Mouse (Mus musculus): ENCODE measurements at regions not wholly inside any gene's neighbourhood (a gene's known extent, or its start where the extent isn't known, plus 50 kb on each side); places are given as distances from the start of the nearest gene placed in this dataset.

DNA sequence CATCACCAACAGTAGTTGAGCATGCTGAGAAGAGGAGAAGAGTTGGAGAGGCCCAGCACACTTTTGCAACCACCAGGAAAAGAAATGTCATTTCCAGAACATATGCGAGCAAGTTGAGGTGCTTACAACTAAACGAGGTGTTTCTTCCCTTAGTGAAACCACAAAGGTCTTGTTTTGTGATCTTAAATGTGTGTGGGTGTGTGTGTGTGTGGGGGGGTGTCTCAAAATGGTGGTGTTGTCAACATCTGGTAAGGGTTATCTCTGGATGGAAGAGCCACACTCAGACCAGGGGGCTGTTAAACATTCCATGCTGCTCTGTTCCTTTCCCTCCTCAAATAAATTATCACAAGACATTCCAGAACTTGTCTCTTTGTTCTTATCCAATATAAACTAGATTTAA, 656.0 kb upstream of the Cdh5 start:
- H3K4me1 ChIP-seq (ENCODE audit: control insufficient read depth, insufficient read depth, low read length), result no peaks in the 10 kb centered on the region
- no peaks in the 10 kb centered on the region for H3K27me3 ChIP-seq (ENCODE audit: control insufficient read depth, insufficient read depth, low read length)
- H3K4me2 ChIP-seq (replicated peaks; ENCODE audit: low read depth, low read length), result no peak overlapping the region
- no peak overlapping the region for H3K27ac ChIP-seq (ENCODE audit: low read length)
- no peak overlapping the region for H3K9ac ChIP-seq (replicated peaks; ENCODE audit: low read depth, low read length)
- H3K36me3 ChIP-seq (ENCODE audit: control insufficient read depth, insufficient read depth, low read length), result no peaks in the 10 kb centered on the region
- no peak overlapping the region for H3K4me3 ChIP-seq (ENCODE audit: low read depth, low read length)
- no peaks in the 10 kb centered on the region for H3K9me3 ChIP-seq (ENCODE audit: control insufficient read depth, low read depth, low read length)
- WGBS, result 75% methylated on average over 2 of the region's 2 CpGs
- ATAC-seq (ENCODE audit: insufficient number of reproducible peaks, insufficient read depth, low FRiP score, low read depth), result no peak

DNA sequence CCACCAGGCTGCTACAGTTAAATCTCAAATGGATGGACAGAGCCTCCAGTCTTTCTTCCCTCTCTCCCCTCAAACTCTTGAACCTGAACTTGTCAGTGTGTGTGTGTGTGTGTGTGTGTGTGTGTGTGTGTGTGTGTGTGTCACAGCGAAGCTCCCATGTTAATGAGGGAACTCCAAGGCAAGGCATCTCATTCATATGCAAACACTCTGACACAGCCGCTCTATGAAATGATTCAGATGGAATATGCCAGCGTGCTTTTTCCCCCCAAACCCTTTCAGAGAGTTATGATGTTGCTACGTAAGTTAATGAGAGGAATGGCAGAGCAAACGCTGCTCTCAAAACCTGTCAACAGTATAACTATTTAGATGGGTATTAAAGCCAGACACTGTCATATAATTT, 653.5 kb upstream of the Cdh5 start:
- 0 out of 2 replicates have a peak, but pooled peaks cover 2% of the 10 kb centered on the region for H3K4me1 ChIP-seq (ENCODE audit: control insufficient read depth, insufficient read depth, low read length)
- WGBS, result 79% methylated on average over 5 of the region's 5 CpGs
- ATAC-seq (ENCODE audit: insufficient number of reproducible peaks, insufficient read depth, low FRiP score, low read depth), result no peak

DNA sequence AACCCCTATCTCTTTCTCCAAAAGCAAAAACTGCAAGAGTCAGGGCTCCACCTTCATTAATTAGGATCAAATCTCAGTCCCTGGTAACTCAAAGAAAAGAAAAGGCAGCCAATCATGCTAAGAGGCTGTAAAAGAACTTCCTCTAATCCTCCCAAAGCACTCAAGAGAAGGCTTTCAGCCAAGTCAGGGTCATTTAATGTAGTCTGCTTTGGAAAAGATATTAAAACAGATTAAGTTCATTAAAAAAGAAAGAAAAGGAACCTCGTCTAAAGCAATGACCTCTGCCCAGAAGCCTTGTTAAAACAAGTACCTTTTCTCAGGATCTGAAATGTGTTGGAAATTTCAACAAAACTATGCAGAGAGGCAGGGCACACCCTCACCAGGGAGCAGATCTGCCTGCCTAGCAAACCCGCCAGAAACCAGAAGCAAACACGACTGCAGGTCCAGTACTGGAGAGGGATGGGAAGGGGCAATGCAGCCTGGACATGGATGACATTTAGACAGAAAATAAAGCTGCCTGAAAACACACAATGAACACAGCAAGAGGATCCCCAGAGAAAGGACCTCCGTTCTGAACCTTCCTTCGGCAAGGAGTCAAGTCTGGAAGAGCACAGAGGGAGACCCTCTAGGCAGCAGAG, 649.9 kb upstream of the Cdh5 start:
- H3K27ac ChIP-seq (ENCODE audit: low read length), result no peak overlapping the region; the same call in 1 of the 2 replicates
- H3K9ac ChIP-seq (replicated peaks; ENCODE audit: low read depth, low read length), result no peak overlapping the region
- no peak overlapping the region for H3K4me3 ChIP-seq (ENCODE audit: low read depth, low read length)
- no peak for ATAC-seq (ENCODE audit: insufficient number of reproducible peaks, insufficient read depth, low FRiP score, low read depth)
- no peak overlapping the region for H3K4me2 ChIP-seq (replicated peaks; ENCODE audit: low read depth, low read length)
- no peaks in the 10 kb centered on the region for H3K36me3 ChIP-seq (ENCODE audit: control insufficient read depth, insufficient read depth, low read length)
- 0 out of 2 replicates have a peak, but pooled peaks cover 2% of the 10 kb centered on the region for H3K4me1 ChIP-seq (ENCODE audit: control insufficient read depth, insufficient read depth, low read length)
- WGBS, result 54% methylated on average over 5 of the region's 5 CpGs
- H3K27me3 ChIP-seq (ENCODE audit: control insufficient read depth, insufficient read depth, low read length), result no peaks in the 10 kb centered on the region
- no peaks in the 10 kb centered on the region for H3K9me3 ChIP-seq (ENCODE audit: control insufficient read depth, low read depth, low read length)

More for the DNA sequence above, 653.5 kb upstream of the Cdh5 start:
- Histone ChIP-seq H3K9ac (replicated peaks; ENCODE audit: low read depth, low read length) (no peak overlapping the region), H3K4me3 (ENCODE audit: low read depth, low read length) (no peak overlapping the region), H3K27ac (ENCODE audit: low read length) (no peak overlapping the region), H3K9me3 (ENCODE audit: control insufficient read depth, low read depth, low read length) (no peaks in the 10 kb centered on the region), H3K27me3 (ENCODE audit: control insufficient read depth, insufficient read depth, low read length) (no peaks in the 10 kb centered on the region), H3K4me2 (replicated peaks; ENCODE audit: low read depth, low read length) (no peak overlapping the region), H3K36me3 (ENCODE audit: control insufficient read depth, insufficient read depth, low read length) (no peaks in the 10 kb centered on the region)

DNA sequence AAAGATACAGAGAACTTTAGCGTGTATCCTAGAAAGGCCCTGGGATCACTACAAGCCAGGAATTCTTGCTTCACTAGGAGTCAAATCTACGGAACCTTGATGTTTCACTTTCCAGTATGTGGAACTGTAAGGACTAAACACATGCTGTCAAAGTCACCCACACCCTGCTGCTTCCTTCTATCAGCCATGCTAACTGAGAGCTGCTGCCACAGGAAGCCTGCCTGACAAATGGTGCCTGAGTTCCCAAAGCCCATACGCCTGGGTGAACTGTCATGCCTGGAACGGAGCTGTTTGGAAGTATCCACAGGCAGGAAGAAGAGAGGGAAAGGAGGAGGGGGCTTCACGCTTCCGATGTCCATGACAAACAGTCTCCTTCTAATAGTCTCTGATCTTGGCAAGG, 644.2 kb upstream of the Cdh5 start:
- WGBS, result 77% methylated on average over 6 of the region's 6 CpGs
- 0 out of 2 replicates have a peak, but pooled peaks cover 5% of the 10 kb centered on the region for H3K9me3 ChIP-seq (ENCODE audit: control insufficient read depth, low read depth, low read length)
- H3K9ac ChIP-seq (replicated peaks; ENCODE audit: low read depth, low read length), result no peak overlapping the region
- no peaks in the 10 kb centered on the region for H3K4me1 ChIP-seq (ENCODE audit: control insufficient read depth, insufficient read depth, low read length)
- H3K4me2 ChIP-seq (replicated peaks; ENCODE audit: low read depth, low read length), result no peak overlapping the region
- H3K27me3 ChIP-seq (ENCODE audit: control insufficient read depth, insufficient read depth, low read length), result no peaks in the 10 kb centered on the region
- ATAC-seq (ENCODE audit: insufficient number of reproducible peaks, insufficient read depth, low FRiP score, low read depth), result no peak
- H3K27ac ChIP-seq (ENCODE audit: low read length), result no peak overlapping the region
- no peak overlapping the region for H3K4me3 ChIP-seq (ENCODE audit: low read depth, low read length)
- H3K36me3 ChIP-seq (ENCODE audit: control insufficient read depth, insufficient read depth, low read length), result no peaks in the 10 kb centered on the region

DNA sequence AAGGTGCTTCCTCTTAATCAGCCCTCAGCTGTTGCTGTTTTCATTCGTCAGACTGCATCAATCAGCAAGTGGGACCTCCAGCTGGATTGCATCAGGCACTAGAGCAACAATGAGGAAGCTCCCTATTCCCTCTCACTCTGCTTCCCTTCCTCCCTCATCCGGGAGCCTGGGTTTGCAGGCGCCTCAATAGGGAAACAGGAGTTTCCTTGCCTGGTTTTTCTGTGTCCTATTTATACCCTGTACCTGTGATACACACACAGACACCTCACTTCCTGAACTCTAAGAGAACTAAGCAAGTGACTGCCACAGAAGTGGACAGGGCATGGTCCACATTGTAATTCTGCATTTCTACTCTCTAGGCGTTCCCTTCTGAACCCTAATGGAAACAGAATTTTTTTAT, 637.9 kb upstream of the Cdh5 start:
- no peak for ATAC-seq (ENCODE audit: insufficient number of reproducible peaks, insufficient read depth, low FRiP score, low read depth)
- 33% methylated on average over 4 of the region's 4 CpGs for WGBS
- H3K27me3 ChIP-seq (ENCODE audit: control insufficient read depth, insufficient read depth, low read length), result no peaks in the 10 kb centered on the region
- no peak overlapping the region for H3K27ac ChIP-seq (ENCODE audit: low read length)
- 0 out of 2 replicates have a peak, but pooled peaks cover 5% of the 10 kb centered on the region for H3K9me3 ChIP-seq (ENCODE audit: control insufficient read depth, low read depth, low read length)
- no peaks in the 10 kb centered on the region for H3K36me3 ChIP-seq (ENCODE audit: control insufficient read depth, insufficient read depth, low read length)
- no peak overlapping the region for H3K9ac ChIP-seq (replicated peaks; ENCODE audit: low read depth, low read length)
- H3K4me1 ChIP-seq (ENCODE audit: control insufficient read depth, insufficient read depth, low read length), result no peaks in the 10 kb centered on the region
- H3K4me3 ChIP-seq (ENCODE audit: low read depth, low read length), result no peak overlapping the region
- H3K4me2 ChIP-seq (replicated peaks; ENCODE audit: low read depth, low read length), result no peak overlapping the region

DNA sequence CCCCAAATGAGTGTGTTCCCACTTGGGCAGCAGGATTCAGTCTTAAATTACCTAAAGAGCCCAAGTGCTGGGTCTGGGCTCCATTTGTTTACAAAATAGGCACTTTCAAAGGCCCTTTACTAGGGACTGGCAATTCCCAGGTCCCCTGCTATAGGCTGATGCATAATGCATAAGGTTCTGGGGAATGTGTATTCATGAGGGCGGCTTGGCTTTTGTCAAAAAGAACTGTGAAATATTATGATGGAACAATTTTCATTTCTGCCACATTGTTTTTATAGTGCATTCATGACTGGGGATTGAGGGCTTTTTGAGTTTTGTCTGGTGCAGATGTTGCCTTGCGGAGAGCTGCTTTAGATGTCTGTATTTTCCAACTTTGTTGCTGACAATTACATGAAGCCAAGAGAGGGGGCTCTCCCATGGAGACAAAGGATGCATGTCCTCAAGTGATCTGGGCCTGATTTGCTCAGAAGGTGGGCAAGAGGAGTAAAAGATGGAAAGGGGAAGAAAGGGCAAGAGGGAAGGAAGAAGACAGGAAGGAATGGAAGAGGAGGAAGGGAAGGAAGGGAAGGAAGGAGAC, 636.6 kb upstream of the Cdh5 start:
- WGBS, result 78% methylated on average over 2 of the region's 2 CpGs

DNA sequence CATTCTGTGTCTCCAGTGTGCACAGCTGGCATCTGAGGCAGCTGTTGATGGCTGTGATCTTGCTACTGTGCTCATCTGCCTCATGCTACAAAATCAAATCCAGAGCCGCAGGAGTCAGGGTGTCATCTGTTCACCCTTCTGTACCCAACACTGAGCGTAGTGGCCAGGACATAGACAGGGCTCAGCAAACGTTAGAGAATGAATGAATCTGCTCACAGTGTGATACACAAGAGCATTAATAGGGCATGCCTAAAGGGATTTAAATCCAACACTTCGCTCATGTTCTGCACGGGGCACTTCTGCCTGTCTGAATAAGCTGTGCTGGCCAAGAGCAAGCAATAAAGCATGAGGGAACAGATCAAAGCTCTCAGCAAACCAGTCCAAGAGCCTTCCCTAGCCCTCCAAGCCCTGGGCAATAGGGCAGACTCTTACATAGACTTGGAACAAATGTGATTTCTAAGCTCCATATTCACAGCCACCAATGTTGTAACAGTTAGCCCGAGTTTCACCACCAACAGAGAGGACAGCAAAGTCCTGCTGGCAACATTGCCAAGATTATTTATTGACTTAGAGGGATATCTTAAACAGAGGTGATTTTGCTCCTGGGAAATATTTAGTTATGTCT, 633.8 kb upstream of the Cdh5 start:
- Histone ChIP-seq H3K4me1 (ENCODE audit: control insufficient read depth, insufficient read depth, low read length) (no peaks in the 10 kb centered on the region), H3K4me3 (ENCODE audit: low read depth, low read length) (no peak overlapping the region), H3K4me2 (replicated peaks; ENCODE audit: low read depth, low read length) (no peak overlapping the region), H3K9ac (replicated peaks; ENCODE audit: low read depth, low read length) (no peak overlapping the region), H3K27me3 (ENCODE audit: control insufficient read depth, insufficient read depth, low read length) (no peaks in the 10 kb centered on the region), H3K9me3 (ENCODE audit: control insufficient read depth, low read depth, low read length) (no peaks in the 10 kb centered on the region), H3K36me3 (ENCODE audit: control insufficient read depth, insufficient read depth, low read length) (no peaks in the 10 kb centered on the region), H3K27ac (ENCODE audit: low read length) (no peak overlapping the region)
- ATAC-seq (ENCODE audit: insufficient number of reproducible peaks, insufficient read depth, low FRiP score, low read depth), result no peak
- WGBS, result 75% methylated on average over 6 of the region's 6 CpGs

More for the DNA sequence above, 636.6 kb upstream of the Cdh5 start:
- H3K4me2 ChIP-seq (replicated peaks; ENCODE audit: low read depth, low read length), result no peak overlapping the region
- no peak overlapping the region for H3K9ac ChIP-seq (replicated peaks; ENCODE audit: low read depth, low read length)
- no peak overlapping the region for H3K27ac ChIP-seq (ENCODE audit: low read length)
- H3K4me1 ChIP-seq (ENCODE audit: control insufficient read depth, insufficient read depth, low read length), result no peaks in the 10 kb centered on the region
- H3K9me3 ChIP-seq (ENCODE audit: control insufficient read depth, low read depth, low read length), result 0 out of 2 replicates have a peak, but pooled peaks cover 5% of the 10 kb centered on the region
- no peaks in the 10 kb centered on the region for H3K36me3 ChIP-seq (ENCODE audit: control insufficient read depth, insufficient read depth, low read length)
- ATAC-seq (ENCODE audit: insufficient number of reproducible peaks, insufficient read depth, low FRiP score, low read depth), result no peak
- H3K27me3 ChIP-seq (ENCODE audit: control insufficient read depth, insufficient read depth, low read length), result no peaks in the 10 kb centered on the region
- no peak overlapping the region for H3K4me3 ChIP-seq (ENCODE audit: low read depth, low read length)

DNA sequence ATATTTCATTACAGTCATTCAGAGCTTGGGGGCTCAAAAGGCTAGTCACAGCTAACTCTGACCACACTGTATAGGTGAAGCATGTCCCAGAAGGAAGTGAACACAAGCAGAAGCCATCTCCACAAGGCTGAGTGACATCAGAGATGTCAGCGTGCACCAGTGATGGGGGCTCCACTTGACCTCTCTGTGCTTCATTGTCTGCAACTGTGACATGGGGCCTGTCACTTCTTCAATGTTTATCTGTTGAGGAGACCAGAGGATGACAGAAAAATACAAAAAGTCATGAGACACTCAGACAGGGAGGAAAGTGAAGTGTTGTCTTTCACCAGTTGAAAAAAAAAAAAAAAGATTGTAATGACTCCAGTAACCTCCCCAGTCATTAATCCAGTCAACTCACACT, 632.4 kb upstream of the Cdh5 start:
- H3K27me3 ChIP-seq (ENCODE audit: control insufficient read depth, insufficient read depth, low read length), result no peaks in the 10 kb centered on the region
- no peak overlapping the region for H3K9ac ChIP-seq (replicated peaks; ENCODE audit: low read depth, low read length)
- no peak overlapping the region for H3K4me3 ChIP-seq (ENCODE audit: low read depth, low read length)
- no peak overlapping the region for H3K27ac ChIP-seq (ENCODE audit: low read length)
- H3K36me3 ChIP-seq (ENCODE audit: control insufficient read depth, insufficient read depth, low read length), result no peaks in the 10 kb centered on the region
- no peaks in the 10 kb centered on the region for H3K4me1 ChIP-seq (ENCODE audit: control insufficient read depth, insufficient read depth, low read length)
- no peaks in the 10 kb centered on the region for H3K9me3 ChIP-seq (ENCODE audit: control insufficient read depth, low read depth, low read length)
- 76% methylated on average over 1 of the region's 1 CpGs for WGBS
- no peak overlapping the region for H3K4me2 ChIP-seq (replicated peaks; ENCODE audit: low read depth, low read length)
- no peak for ATAC-seq (ENCODE audit: insufficient number of reproducible peaks, insufficient read depth, low FRiP score, low read depth)
